Mouse (Mus musculus) left cerebral cortex, postnatal 4 days (tissue): ENCODE measurements around the gene Fat3. TPM values are rescaled to one million over a fixed set of nuclear protein-coding genes. Genes with fewer than 3 reads are reported as not detected.
A peak's percentile ranks its signal among the peaks of the same experiment; 100 is the strongest.

Experiments
- DNase-seq: peaks from one replicate; pipeline ENCODE4 v3.0.0-alpha.2; 2022
- intact Hi-C: fragments of 180-260 bp; cut with DNase I; formaldehyde crosslinking; loops from one replicate; pipeline ENCODE4 v1.15.1; 2025
- total RNA-seq, 2 experiments: library from RNA; stranded (reverse); gene quantifications; 2 replicates each; pipeline ENCODE4 v1.2.3; 2021

Fat3 gene
- total RNA-seq, 2 experiments from 2014 or later: 70.5 to 72.7 TPM

- no peak for DNase-seq
- intact Hi-C loops: no loop called here
These were observed 538.2 kb downstream of the Fat3 start for GRCm38 (mm10) chr9:15962886-15963285.

GRCm38 (mm10) chr9:15958224-15958787, 542.8 kb downstream of the Fat3 start:
- intact Hi-C loops: no loop called here
- no peak for DNase-seq

- intact Hi-C loops: no loop called here
- no peak for DNase-seq
These were observed 543.3 kb downstream of the Fat3 start for GRCm38 (mm10) chr9:15957816-15958215.

- intact Hi-C loops: no loop called here
- no peak for DNase-seq
These were observed 545.8 kb downstream of the Fat3 start for GRCm38 (mm10) chr9:15955147-15955782.

- intact Hi-C loops: no loop called here
These were observed 546.8 kb downstream of the Fat3 start for GRCm38 (mm10) chr9:15954338-15954704.

GRCm38 (mm10) chr9:15953585-15954337, 547.3 kb downstream of the Fat3 start:
- intact Hi-C loops: no loop called here
- DNase-seq: peak; percentile 35

More at GRCm38 (mm10) chr9:15954338-15954704, 546.8 kb downstream of the Fat3 start:
- no peak for DNase-seq

- DNase-seq: no peak
- intact Hi-C loops: no loop called here
These were observed 553.0 kb downstream of the Fat3 start for GRCm38 (mm10) chr9:15948086-15948485.

GRCm38 (mm10) chr9:15944182-15944581, 556.9 kb downstream of the Fat3 start:
- no peak for DNase-seq
- intact Hi-C loops: no loop called here

- intact Hi-C loops: no loop called here
- DNase-seq: no peak
These were observed 557.5 kb downstream of the Fat3 start for GRCm38 (mm10) chr9:15943486-15944153.

- intact Hi-C loops: no loop called here
- no peak for DNase-seq
These were observed 559.3 kb downstream of the Fat3 start for GRCm38 (mm10) chr9:15941818-15942217.

- intact Hi-C loops: no loop called here
These were observed 560.0 kb downstream of the Fat3 start for GRCm38 (mm10) chr9:15940933-15941673.

GRCm38 (mm10) chr9:15939594-15939993, 561.5 kb downstream of the Fat3 start:
- intact Hi-C loops: loop anchor here (10.0 kb wide), 1 partner anchor 565 kb away; the partner anchor contains the start of gene Fat3
- peak; percentile 15 for DNase-seq

More at GRCm38 (mm10) chr9:15940933-15941673, 560.0 kb downstream of the Fat3 start:
- DNase-seq: no peak

GRCm38 (mm10) chr9:15937837-15938514, 563.1 kb downstream of the Fat3 start:
- intact Hi-C loops: loop anchor here (10.0 kb wide), 1 partner anchor 567 kb away; the partner anchor contains the start of gene Fat3
- peak; percentile 31 for DNase-seq

GRCm38 (mm10) chr9:15930928-15931443, 570.1 kb downstream of the Fat3 start:
- DNase-seq: no peak
- intact Hi-C loops: loop anchor here (10.0 kb wide), 1 partner anchor 574 kb away; the partner anchor contains the start of gene Fat3

- intact Hi-C loops: no loop called here
- DNase-seq: no peak
These were observed 572.8 kb downstream of the Fat3 start for GRCm38 (mm10) chr9:15928331-15928730.

GRCm38 (mm10) chr9:15927378-15928083, 573.6 kb downstream of the Fat3 start:
- intact Hi-C loops: no loop called here
- DNase-seq: no peak

GRCm38 (mm10) chr9:15925237-15925636, 575.8 kb downstream of the Fat3 start:
- intact Hi-C loops: no loop called here
- DNase-seq: no peak

- no peak for DNase-seq
- intact Hi-C loops: no loop called here
These were observed 580.8 kb downstream of the Fat3 start for GRCm38 (mm10) chr9:15920271-15920670.
